Mouse (Mus musculus) fibroblast of lung, adult 2 months (primary cell): ENCODE results near the gene Gm11938.

ENCODE experiments used
- DNase-seq: peaks from one replicate; pipeline ENCODE4 v3.0.0-alpha.2; 2011; ENCODE audit warnings: low read depth

Gm11938 gene

GRCm38 (mm10) chr11:99573164-99573563, 29.9 kb downstream of the Gm11938 start:
- no peak for DNase-seq

- DNase-seq = no peak
Observed at GRCm38 (mm10) chr11:99566530-99566929, 36.6 kb downstream of the Gm11938 start, which contains the start of gene Krtap3-1. Gene Krtap3-1, minus strand, starts transcription at chr11:99566630.

- no peak for DNase-seq
Observed at GRCm38 (mm10) chr11:99562580-99562979, 40.5 kb downstream of the Gm11938 start.

GRCm38 (mm10) chr11:99559366-99559765, 43.7 kb downstream of the Gm11938 start, which contains the start of gene Gm11939:
Gene Gm11939, minus strand, starts transcription at chr11:99559466.
- DNase-seq = no peak

- DNase-seq = no peak
Observed at GRCm38 (mm10) chr11:99557976-99558745, 44.9 kb downstream of the Gm11938 start.

GRCm38 (mm10) chr11:99556753-99557152, 46.4 kb downstream of the Gm11938 start, which contains the start of gene Krtap3-2:
Gene Krtap3-2, minus strand, starts transcription at chr11:99556853.
- DNase-seq = no peak

- no peak for DNase-seq
Observed at GRCm38 (mm10) chr11:99556195-99556594, 46.9 kb downstream of the Gm11938 start.
